Mouse (Mus musculus): ENCODE measurements around the gene Nynrin.

- TF ChIP-seq CTCF (IDR thresholded peaks at IDR 0.05 in 2 of 3, conservative IDR thresholded peaks at IDR 0.05 in 1 of 3; ENCODE audit: control insufficient read depth in 1 of 3, insufficient read depth in 1 of 3, low read depth in 2 of 3, low read length in 3 of 3, poor library complexity in 1 of 3, severe bottlenecking in 1 of 3) (no peak), POLR2A (IDR thresholded peaks at IDR 0.05; ENCODE audit: control insufficient read depth in 1 of 2, insufficient read depth in 1 of 2, low read depth in 1 of 2, low read length in 2 of 2, poor library complexity in 1 of 2) (no peak), MYC (IDR thresholded peaks at IDR 0.05; ENCODE audit: low read depth, low read length) (no peak), MAZ (IDR thresholded peaks at IDR 0.05; ENCODE audit: low read depth, low read length) (no peak), ZC3H11A (IDR thresholded peaks at IDR 0.05; ENCODE audit: low read depth, low read length) (no peak), GATA1 (IDR thresholded peaks at IDR 0.05; ENCODE audit: low read depth, low read length) (no peak), EP300 (IDR thresholded peaks at IDR 0.05; ENCODE audit: low read depth in 1 of 2, low read length in 2 of 2) (no peak), ZMIZ1 (IDR thresholded peaks at IDR 0.05; ENCODE audit: low read depth, low read length) (no peak), CHD2 (IDR thresholded peaks at IDR 0.05; ENCODE audit: low read length) (no peak)
These were observed 29.2 kb upstream of the Nynrin start for GRCm38 (mm10) chr14:55824481-55825215.

Data from MEL (cell line).